Mouse (Mus musculus): ENCODE data around the gene Eps15. TPM values are rescaled to one million over a fixed set of nuclear protein-coding genes. Genes with fewer than 3 reads are reported as not detected.

The Eps15 gene
- polyA plus RNA-seq, 1 experiment from 2014 or later, result 70.4 TPM

- Histone ChIP-seq H3K27ac (ENCODE audit: low read depth, low read length) (peak overlapping the region; percentile 98), H3K4me2 (peak overlapping the region; percentile 67), H3K9ac (ENCODE audit: low read depth, low read length) (peak overlapping the region; percentile 61), H3K9me3 (ENCODE audit: control insufficient read depth, low read length) (no peaks in the 10 kb centered on the region), H3K27me3 (replicated peaks; ENCODE audit: control insufficient read depth, insufficient read depth, low read length) (no peaks in the 10 kb centered on the region), H3K36me3 (ENCODE audit: control insufficient read depth, insufficient read depth, low read length) (no peaks in the 10 kb centered on the region), H3K4me1 (replicated peaks; ENCODE audit: control insufficient read depth, insufficient read depth, low read length) (peaks cover 50% of the 10 kb centered on the region), H3K4me3 (ENCODE audit: low read depth, low read length) (peak overlapping the region; percentile 13; the same call in 1 of the 2 replicates)
- ATAC-seq (replicated peaks; ENCODE audit: low FRiP score) (peak; percentile 70), DNase-seq (ENCODE audit: low spot score) (no peak)
- 47% methylated on average over 6 of the region's 6 CpGs for WGBS
These were observed 131.4 kb downstream of the Eps15 start for GRCm38 (mm10) chr4:109411377-109411967.

- WGBS, result 78% methylated on average over 5 of the region's 5 CpGs
- no peak for ATAC-seq (replicated peaks; ENCODE audit: low FRiP score)
- Histone ChIP-seq H3K9ac (ENCODE audit: low read depth, low read length) (peak overlapping the region; percentile 61), H3K27ac (ENCODE audit: low read depth, low read length) (peak overlapping the region; percentile 98), H3K27me3 (replicated peaks; ENCODE audit: control insufficient read depth, insufficient read depth, low read length) (no peaks in the 10 kb centered on the region), H3K36me3 (ENCODE audit: control insufficient read depth, insufficient read depth, low read length) (no peaks in the 10 kb centered on the region), H3K4me2 (peak overlapping the region; percentile 67), H3K4me3 (ENCODE audit: low read depth, low read length) (no peak overlapping the region), H3K4me1 (replicated peaks; ENCODE audit: control insufficient read depth, insufficient read depth, low read length) (peaks cover 47% of the 10 kb centered on the region), H3K9me3 (ENCODE audit: control insufficient read depth, low read length) (no peaks in the 10 kb centered on the region)
- DNase-seq (ENCODE audit: low spot score), result no peak
These were observed 132.2 kb downstream of the Eps15 start for GRCm38 (mm10) chr4:109412233-109412632.

GRCm38 (mm10) chr4:109417998-109418397 is 137.9 kb downstream of the Eps15 start:
- Histone ChIP-seq H3K4me2 (no peak overlapping the region), H3K4me3 (ENCODE audit: low read depth, low read length) (no peak overlapping the region), H3K4me1 (replicated peaks; ENCODE audit: control insufficient read depth, insufficient read depth, low read length) (peaks cover 8% of the 10 kb centered on the region; the same call in 1 of the 2 replicates), H3K27me3 (replicated peaks; ENCODE audit: control insufficient read depth, insufficient read depth, low read length) (no peaks in the 10 kb centered on the region), H3K36me3 (ENCODE audit: control insufficient read depth, insufficient read depth, low read length) (no peaks in the 10 kb centered on the region), H3K9ac (ENCODE audit: low read depth, low read length) (no peak overlapping the region), H3K27ac (ENCODE audit: low read depth, low read length) (no peak overlapping the region), H3K9me3 (ENCODE audit: control insufficient read depth, low read length) (no peaks in the 10 kb centered on the region)
- 82% methylated on average over 1 of the region's 1 CpGs for WGBS
- no peak for ATAC-seq (replicated peaks; ENCODE audit: low FRiP score)
- no peak for DNase-seq (ENCODE audit: low spot score)

- no peak overlapping the region for H3K4me2 ChIP-seq
- peaks cover 8% of the 10 kb centered on the region; the same call in 1 of the 2 replicates for H3K4me1 ChIP-seq (replicated peaks; ENCODE audit: control insufficient read depth, insufficient read depth, low read length)
- H3K4me3 ChIP-seq (ENCODE audit: low read depth, low read length), result no peak overlapping the region
- H3K27me3 ChIP-seq (replicated peaks; ENCODE audit: control insufficient read depth, insufficient read depth, low read length), result no peaks in the 10 kb centered on the region
- ATAC-seq (replicated peaks; ENCODE audit: low FRiP score), result no peak
- DNase-seq (ENCODE audit: low spot score), result no peak
- H3K36me3 ChIP-seq (ENCODE audit: control insufficient read depth, insufficient read depth, low read length), result no peaks in the 10 kb centered on the region
- no peaks in the 10 kb centered on the region for H3K9me3 ChIP-seq (ENCODE audit: control insufficient read depth, low read length)
- H3K27ac ChIP-seq (ENCODE audit: low read depth, low read length), result no peak overlapping the region
- no peak overlapping the region for H3K9ac ChIP-seq (ENCODE audit: low read depth, low read length)
- 29% methylated on average over 3 of the region's 3 CpGs for WGBS
These were observed 138.9 kb downstream of the Eps15 start for GRCm38 (mm10) chr4:109419017-109419416.

- no peak overlapping the region for H3K9ac ChIP-seq (ENCODE audit: low read depth, low read length)
- WGBS, result 79% methylated on average over 4 of the region's 4 CpGs
- H3K4me1 ChIP-seq (replicated peaks; ENCODE audit: control insufficient read depth, insufficient read depth, low read length), result peaks cover 4% of the 10 kb centered on the region; the same call in 1 of the 2 replicates
- H3K4me2 ChIP-seq, result no peak overlapping the region
- no peaks in the 10 kb centered on the region for H3K27me3 ChIP-seq (replicated peaks; ENCODE audit: control insufficient read depth, insufficient read depth, low read length)
- H3K27ac ChIP-seq (ENCODE audit: low read depth, low read length), result no peak overlapping the region
- H3K9me3 ChIP-seq (ENCODE audit: control insufficient read depth, low read length), result no peaks in the 10 kb centered on the region
- no peak for ATAC-seq (replicated peaks; ENCODE audit: low FRiP score)
- no peak overlapping the region for H3K4me3 ChIP-seq (ENCODE audit: low read depth, low read length)
- no peak for DNase-seq (ENCODE audit: low spot score)
- H3K36me3 ChIP-seq (ENCODE audit: control insufficient read depth, insufficient read depth, low read length), result no peaks in the 10 kb centered on the region
These were observed 139.5 kb downstream of the Eps15 start for GRCm38 (mm10) chr4:109419563-109419962.

- no peaks in the 10 kb centered on the region for H3K27me3 ChIP-seq (replicated peaks; ENCODE audit: control insufficient read depth, insufficient read depth, low read length)
- no peak overlapping the region for H3K4me3 ChIP-seq (ENCODE audit: low read depth, low read length)
- H3K36me3 ChIP-seq (ENCODE audit: control insufficient read depth, insufficient read depth, low read length), result no peaks in the 10 kb centered on the region
- H3K4me2 ChIP-seq, result no peak overlapping the region
- DNase-seq (ENCODE audit: low spot score), result no peak
- no peaks in the 10 kb centered on the region for H3K9me3 ChIP-seq (ENCODE audit: control insufficient read depth, low read length)
- 0 out of 2 replicates have a peak, but pooled peaks cover 2% of the 10 kb centered on the region for H3K4me1 ChIP-seq (replicated peaks; ENCODE audit: control insufficient read depth, insufficient read depth, low read length)
- no peak overlapping the region for H3K9ac ChIP-seq (ENCODE audit: low read depth, low read length)
- ATAC-seq (replicated peaks; ENCODE audit: low FRiP score), result peak; percentile 17; the same call in 1 of the 2 replicates
- no peak overlapping the region for H3K27ac ChIP-seq (ENCODE audit: low read depth, low read length)
- 72% methylated on average over 8 of the region's 8 CpGs for WGBS
These were observed 140.2 kb downstream of the Eps15 start for GRCm38 (mm10) chr4:109420138-109420795.

GRCm38 (mm10) chr4:109421608-109422007 is 141.5 kb downstream of the Eps15 start:
- Histone ChIP-seq H3K9me3 (ENCODE audit: control insufficient read depth, low read length) (no peaks in the 10 kb centered on the region), H3K4me2 (no peak overlapping the region), H3K9ac (ENCODE audit: low read depth, low read length) (no peak overlapping the region), H3K36me3 (ENCODE audit: control insufficient read depth, insufficient read depth, low read length) (no peaks in the 10 kb centered on the region), H3K27ac (ENCODE audit: low read depth, low read length) (no peak overlapping the region), H3K4me1 (replicated peaks; ENCODE audit: control insufficient read depth, insufficient read depth, low read length) (0 out of 2 replicates have a peak, but pooled peaks cover 2% of the 10 kb centered on the region), H3K27me3 (replicated peaks; ENCODE audit: control insufficient read depth, insufficient read depth, low read length) (no peaks in the 10 kb centered on the region), H3K4me3 (ENCODE audit: low read depth, low read length) (no peak overlapping the region)
- ATAC-seq (replicated peaks; ENCODE audit: low FRiP score) (no peak; the same call in 1 of the 2 replicates), DNase-seq (ENCODE audit: low spot score) (no peak)
- WGBS, result 87% methylated on average over 7 of the region's 7 CpGs

GRCm38 (mm10) chr4:109422436-109422835 is 142.4 kb downstream of the Eps15 start:
- Histone ChIP-seq H3K4me3 (ENCODE audit: low read depth, low read length) (no peak overlapping the region), H3K9ac (ENCODE audit: low read depth, low read length) (no peak overlapping the region), H3K27ac (ENCODE audit: low read depth, low read length) (no peak overlapping the region), H3K36me3 (ENCODE audit: control insufficient read depth, insufficient read depth, low read length) (no peaks in the 10 kb centered on the region), H3K9me3 (ENCODE audit: control insufficient read depth, low read length) (no peaks in the 10 kb centered on the region), H3K4me2 (no peak overlapping the region), H3K27me3 (replicated peaks; ENCODE audit: control insufficient read depth, insufficient read depth, low read length) (no peaks in the 10 kb centered on the region), H3K4me1 (replicated peaks; ENCODE audit: control insufficient read depth, insufficient read depth, low read length) (0 out of 2 replicates have a peak, but pooled peaks cover 2% of the 10 kb centered on the region)
- ATAC-seq (replicated peaks; ENCODE audit: low FRiP score) (no peak), DNase-seq (ENCODE audit: low spot score) (no peak)
- WGBS, result 76% methylated on average over 6 of the region's 6 CpGs

GRCm38 (mm10) chr4:109423438-109423837 is 143.4 kb downstream of the Eps15 start:
- H3K27me3 ChIP-seq (replicated peaks; ENCODE audit: control insufficient read depth, insufficient read depth, low read length), result no peaks in the 10 kb centered on the region
- no peaks in the 10 kb centered on the region for H3K9me3 ChIP-seq (ENCODE audit: control insufficient read depth, low read length)
- ATAC-seq (replicated peaks; ENCODE audit: low FRiP score) (no peak), DNase-seq (ENCODE audit: low spot score) (no peak)
- H3K27ac ChIP-seq (ENCODE audit: low read depth, low read length), result no peak overlapping the region
- WGBS, result 69% methylated on average over 2 of the region's 2 CpGs
- no peak overlapping the region for H3K4me2 ChIP-seq
- H3K9ac ChIP-seq (ENCODE audit: low read depth, low read length), result no peak overlapping the region
- 0 out of 2 replicates have a peak, but pooled peaks cover 2% of the 10 kb centered on the region for H3K4me1 ChIP-seq (replicated peaks; ENCODE audit: control insufficient read depth, insufficient read depth, low read length)
- H3K4me3 ChIP-seq (ENCODE audit: low read depth, low read length), result no peak overlapping the region
- no peaks in the 10 kb centered on the region for H3K36me3 ChIP-seq (ENCODE audit: control insufficient read depth, insufficient read depth, low read length)
